Comparison of ENCODE assay signal across 8 mouse cellular contexts in the genomic region with DNA sequence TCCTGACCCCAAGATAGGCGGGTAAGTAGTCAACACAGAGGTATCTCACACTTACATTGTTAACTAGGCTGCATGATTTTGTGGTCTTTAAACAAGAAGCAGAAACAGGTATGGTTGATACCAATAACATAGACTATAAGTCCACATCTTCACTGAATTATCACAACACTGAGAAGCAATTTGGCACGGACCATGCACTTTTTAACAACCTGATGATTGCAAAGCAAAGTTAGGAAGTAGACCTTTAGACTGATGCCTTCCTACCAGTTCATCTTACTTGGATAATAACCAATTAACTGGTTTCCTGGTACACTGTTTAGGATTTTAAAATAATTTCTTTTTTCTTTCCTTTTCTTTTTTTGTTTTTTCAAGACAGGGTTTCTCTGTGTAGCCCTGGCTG. TPM values are rescaled to one million over a fixed set of nuclear protein-coding genes. Genes with fewer than 3 reads are reported as not detected.
DNase-seq lines count a peak whose midpoint lies in the region; ATAC-seq and TF ChIP-seq lines count a peak whose summit lies in the region.

No protein-coding gene starts in this region.

- peak overlapping the region; percentile 87 for H3K4me2 ChIP-seq in hindbrain, embryonic 14.5 days (replicated peaks)
- no peak overlapping the region for H3K4me2 ChIP-seq in hindbrain, postnatal 0 days (ENCODE audit: low read depth, low read length)
- peak overlapping the region; percentile 81; the same call in 1 of the 2 replicates for H3K4me2 ChIP-seq in neural tube, embryonic 12.5 days (replicated peaks)
- H3K4me2 ChIP-seq in intestine, embryonic 16.5 days (ENCODE audit: low read depth, low read length) = peak overlapping the region; percentile 73; the same call in 1 of the 2 replicates
- H3K4me2 ChIP-seq in stomach, embryonic 15.5 days = peak overlapping the region; percentile 80; the same call in 1 of the 2 replicates

- WGBS in hindbrain, embryonic 14.5 days = 94% methylated on average over 2 of the region's 2 CpGs
- 96% methylated on average over 2 of the region's 2 CpGs for WGBS in hindbrain, postnatal 0 days
- 88% methylated on average over 2 of the region's 2 CpGs for WGBS in neural tube, embryonic 12.5 days
- WGBS in intestine, embryonic 16.5 days = 83% methylated on average over 2 of the region's 2 CpGs
- WGBS in stomach, embryonic 15.5 days = 90% methylated on average over 2 of the region's 2 CpGs

- ATAC-seq in hindbrain, embryonic 14.5 days (ENCODE audit: low FRiP score) = no peak
- no peak for ATAC-seq in hindbrain, postnatal 0 days
- no peak for ATAC-seq in neural tube, embryonic 12.5 days (ENCODE audit: low FRiP score, low read depth)
- ATAC-seq in intestine, embryonic 16.5 days = no peak
- ATAC-seq in stomach, embryonic 15.5 days (ENCODE audit: insufficient read depth, low FRiP score, low read depth) = no peak

- no peak for DNase-seq in hindbrain, embryonic 14.5 days (ENCODE audit: low spot score)
- no peak for DNase-seq in hindbrain, postnatal 0 days (ENCODE audit: low spot score)
- DNase-seq in neural tube, embryonic 10.5 days (ENCODE audit: extremely low spot score, low spot score) = no peak
- DNase-seq in adrenal gland, adult 18-20 months (ENCODE audit: low spot score in 2 of 2) = no peak
- no peak for DNase-seq in retina, postnatal 1 day

- H3K9me3 ChIP-seq in hindbrain, embryonic 14.5 days (ENCODE audit: control insufficient read depth, low read length) = no peaks in the 10 kb centered on the region
- H3K9me3 ChIP-seq in hindbrain, postnatal 0 days (ENCODE audit: low read length) = no peaks in the 10 kb centered on the region
- H3K9me3 ChIP-seq in neural tube, embryonic 12.5 days = no peaks in the 10 kb centered on the region
- no peaks in the 10 kb centered on the region for H3K9me3 ChIP-seq in intestine, embryonic 16.5 days (ENCODE audit: control insufficient read depth, low read length)
- no peaks in the 10 kb centered on the region for H3K9me3 ChIP-seq in stomach, embryonic 15.5 days

- no peak overlapping the region for H3K27ac ChIP-seq in hindbrain, embryonic 14.5 days
- H3K27ac ChIP-seq in hindbrain, postnatal 0 days = no peak overlapping the region
- H3K27ac ChIP-seq in neural tube, embryonic 12.5 days = no peak overlapping the region
- H3K27ac ChIP-seq in intestine, embryonic 16.5 days (ENCODE audit: low read length) = no peak overlapping the region
- H3K27ac ChIP-seq in stomach, embryonic 15.5 days = no peak overlapping the region

- no peak for TF ChIP-seq CTCF in hindbrain, postnatal 0 days (IDR thresholded peaks at IDR 0.05; ENCODE audit: low read depth)

- no peak overlapping the region for H3K4me3 ChIP-seq in hindbrain, embryonic 14.5 days (replicated peaks; ENCODE audit: low read length)
- no peak overlapping the region for H3K4me3 ChIP-seq in hindbrain, postnatal 0 days (ENCODE audit: low read length)
- no peak overlapping the region for H3K4me3 ChIP-seq in neural tube, embryonic 12.5 days
- no peak overlapping the region; the same call in 1 of the 2 replicates for H3K4me3 ChIP-seq in intestine, embryonic 16.5 days (ENCODE audit: low read length)
- no peak overlapping the region; the same call in 1 of the 2 replicates for H3K4me3 ChIP-seq in stomach, embryonic 15.5 days (replicated peaks)

- H3K4me1 ChIP-seq in hindbrain, embryonic 14.5 days (replicated peaks; ENCODE audit: control insufficient read depth, insufficient read depth, low read length) = peaks cover 14% of the 10 kb centered on the region
- H3K4me1 ChIP-seq in hindbrain, postnatal 0 days (ENCODE audit: insufficient read depth, low read length) = peaks cover 6% of the 10 kb centered on the region; the same call in 1 of the 2 replicates
- peaks cover 13% of the 10 kb centered on the region for H3K4me1 ChIP-seq in neural tube, embryonic 12.5 days
- H3K4me1 ChIP-seq in intestine, embryonic 16.5 days (ENCODE audit: control insufficient read depth, insufficient read depth, low read length) = peaks cover 15% of the 10 kb centered on the region
- H3K4me1 ChIP-seq in stomach, embryonic 15.5 days = peaks cover 6% of the 10 kb centered on the region; the same call in 1 of the 2 replicates

- H3K36me3 ChIP-seq in hindbrain, embryonic 14.5 days (replicated peaks; ENCODE audit: control insufficient read depth, insufficient read depth) = no peaks in the 10 kb centered on the region
- H3K36me3 ChIP-seq in hindbrain, postnatal 0 days (ENCODE audit: insufficient read depth, low read length) = no peaks in the 10 kb centered on the region
- H3K36me3 ChIP-seq in neural tube, embryonic 12.5 days = no peaks in the 10 kb centered on the region
- no peaks in the 10 kb centered on the region for H3K36me3 ChIP-seq in intestine, embryonic 16.5 days (ENCODE audit: control insufficient read depth, insufficient read depth, low read length)
- H3K36me3 ChIP-seq in stomach, embryonic 15.5 days = no peaks in the 10 kb centered on the region

- no peaks in the 10 kb centered on the region for H3K27me3 ChIP-seq in hindbrain, embryonic 14.5 days (ENCODE audit: control insufficient read depth, insufficient read depth, low read length)
- H3K27me3 ChIP-seq in hindbrain, postnatal 0 days (ENCODE audit: insufficient read depth, low read length) = no peaks in the 10 kb centered on the region
- H3K27me3 ChIP-seq in neural tube, embryonic 12.5 days (replicated peaks) = no peaks in the 10 kb centered on the region
- H3K27me3 ChIP-seq in intestine, embryonic 16.5 days (replicated peaks; ENCODE audit: control insufficient read depth, insufficient read depth, low read length) = no peaks in the 10 kb centered on the region
- H3K27me3 ChIP-seq in stomach, embryonic 15.5 days (replicated peaks) = no peaks in the 10 kb centered on the region

- H3K9ac ChIP-seq in hindbrain, embryonic 14.5 days = 0 out of 2 replicates have a peak overlapping the region, but pooled peaks have one; percentile 75
- H3K9ac ChIP-seq in hindbrain, postnatal 0 days (replicated peaks; ENCODE audit: low read length) = no peak overlapping the region
- H3K9ac ChIP-seq in neural tube, embryonic 12.5 days = no peak overlapping the region
- H3K9ac ChIP-seq in intestine, embryonic 16.5 days (ENCODE audit: low read depth, low read length) = no peak overlapping the region
- no peak overlapping the region for H3K9ac ChIP-seq in stomach, embryonic 15.5 days

RNA-seq across cellular contexts. Expression of gene Wdr89, which starts 1.1 kb away (rescaled TPM):
- polyA plus RNA-seq in hindbrain, embryonic 14.5 days (2014; fragmentation: Nextera tagmentation; extraction: Ambion mirVana) = 5.4 and 5.9 TPM in 2 replicates
- 2.4 and 2.5 TPM in 2 replicates for total RNA-seq in hindbrain, postnatal 0 days (2014; rRNA removed)
- 3.7 TPM in 2 replicates for polyA plus RNA-seq in hindbrain, postnatal 0 days (2015; fragmentation: Nextera tagmentation; extraction: Ambion mirVana)
- 7.0 and 8.3 TPM in 2 replicates for polyA plus RNA-seq in neural tube, embryonic 12.5 days (2016; fragmentation: Nextera tagmentation; extraction: Ambion mirVana)
- polyA plus RNA-seq in intestine, embryonic 16.5 days (2015; fragmentation: Nextera tagmentation; extraction: Ambion mirVana) = 8.5 and 9.3 TPM in 2 replicates
- polyA plus RNA-seq in stomach, embryonic 15.5 days (2015; fragmentation: Nextera tagmentation; extraction: Ambion mirVana) = 10.8 and 16.8 TPM in 2 replicates
- 1 to 10 TPM; 3.4 to 3.9 TPM for total RNA-seq in adrenal gland, adult 18-20 months (2021)
